Mouse (Mus musculus): ENCODE results near the gene Zfp526. TPM values are rescaled to one million over a fixed set of nuclear protein-coding genes. Genes with fewer than 3 reads are reported as not detected.

Gene Zfp526
- 3.5 and 3.8 TPM in 2 replicates for polyA plus RNA-seq (2014; fragmentation: Nextera tagmentation; extraction: Ambion mirVana)

- WGBS: under 1% methylated on average over 45 of the region's 45 CpGs
- Histone ChIP-seq H3K4me3 (ENCODE audit: low read depth, low read length) (peak within 1 kb of the TSS; percentile 55), H3K36me3 (ENCODE audit: control insufficient read depth, insufficient read depth, low read length) (peaks cover 7% of the 10 kb centered on the region; the same call in 1 of the 2 replicates), H3K9ac (ENCODE audit: low read length) (peak within 1 kb of the TSS; percentile 67), H3K27me3 (ENCODE audit: control insufficient read depth, insufficient read depth, low read length) (no peaks in the 10 kb centered on the region), H3K9me3 (ENCODE audit: control insufficient read depth, low read length) (no peaks in the 10 kb centered on the region), H3K4me2 (ENCODE audit: low read depth, low read length, severe bottlenecking) (peak within 1 kb of the TSS; percentile 92), H3K27ac (ENCODE audit: low read depth, low read length) (peak within 1 kb of the TSS; percentile 62), H3K4me1 (replicated peaks; ENCODE audit: control insufficient read depth, insufficient read depth, low read length) (peaks cover 17% of the 10 kb centered on the region)
- ATAC-seq (replicated peaks; ENCODE audit: low FRiP score): peak; percentile 94
- DNase-seq (ENCODE audit: low spot score): peak; percentile 98
These were observed at the start of gene Zfp526 for GRCm38 (mm10) chr7:25221102-25221883. Gene Zfp526, plus strand, starts transcription at chr7:25221425.

- Histone ChIP-seq H3K9me3 (ENCODE audit: control insufficient read depth, low read length) (no peaks in the 10 kb centered on the region), H3K9ac (ENCODE audit: low read length) (no peak overlapping the region), H3K4me2 (ENCODE audit: low read depth, low read length, severe bottlenecking) (no peak overlapping the region), H3K27me3 (ENCODE audit: control insufficient read depth, insufficient read depth, low read length) (peaks cover 6% of the 10 kb centered on the region; the same call in 1 of the 2 replicates), H3K27ac (ENCODE audit: low read depth, low read length) (no peak overlapping the region), H3K4me1 (replicated peaks; ENCODE audit: control insufficient read depth, insufficient read depth, low read length) (peaks cover 4% of the 10 kb centered on the region; the same call in 1 of the 2 replicates), H3K4me3 (ENCODE audit: low read depth, low read length) (no peak overlapping the region), H3K36me3 (ENCODE audit: control insufficient read depth, insufficient read depth, low read length) (no peaks in the 10 kb centered on the region)
- 59% methylated on average over 5 of the region's 5 CpGs for WGBS
- no peak for ATAC-seq (replicated peaks; ENCODE audit: low FRiP score)
- no peak for DNase-seq (ENCODE audit: low spot score)
These were observed 48.6 kb upstream of the Zfp526 start for GRCm38 (mm10) chr7:25172669-25173068.

GRCm38 (mm10) chr7:25174343-25174742, 46.9 kb upstream of the Zfp526 start:
- H3K9me3 ChIP-seq (ENCODE audit: control insufficient read depth, low read length): no peaks in the 10 kb centered on the region
- H3K4me1 ChIP-seq (replicated peaks; ENCODE audit: control insufficient read depth, insufficient read depth, low read length): peaks cover 4% of the 10 kb centered on the region; the same call in 1 of the 2 replicates
- ATAC-seq (replicated peaks; ENCODE audit: low FRiP score): no peak; the same call in 1 of the 2 replicates
- no peak overlapping the region for H3K9ac ChIP-seq (ENCODE audit: low read length)
- H3K27me3 ChIP-seq (ENCODE audit: control insufficient read depth, insufficient read depth, low read length): peaks cover 12% of the 10 kb centered on the region; the same call in 1 of the 2 replicates
- H3K36me3 ChIP-seq (ENCODE audit: control insufficient read depth, insufficient read depth, low read length): no peaks in the 10 kb centered on the region
- WGBS: 52% methylated on average over 11 of the region's 11 CpGs
- peak; percentile 60 for DNase-seq (ENCODE audit: low spot score)
- no peak overlapping the region for H3K4me3 ChIP-seq (ENCODE audit: low read depth, low read length)
- no peak overlapping the region for H3K4me2 ChIP-seq (ENCODE audit: low read depth, low read length, severe bottlenecking)
- 0 out of 2 replicates have a peak overlapping the region, but pooled peaks have one; percentile 4 for H3K27ac ChIP-seq (ENCODE audit: low read depth, low read length)

- H3K27ac ChIP-seq (ENCODE audit: low read depth, low read length): peak overlapping the region; percentile 92; the same call in 1 of the 2 replicates
- H3K4me3 ChIP-seq (ENCODE audit: low read depth, low read length): peak overlapping the region; percentile 53
- peak overlapping the region; percentile 73 for H3K9ac ChIP-seq (ENCODE audit: low read length)
- peaks cover 39% of the 10 kb centered on the region for H3K27me3 ChIP-seq (ENCODE audit: control insufficient read depth, insufficient read depth, low read length)
- WGBS: 0% methylated on average over 17 of the region's 17 CpGs
- peak overlapping the region; percentile 79 for H3K4me2 ChIP-seq (ENCODE audit: low read depth, low read length, severe bottlenecking)
- no peaks in the 10 kb centered on the region for H3K9me3 ChIP-seq (ENCODE audit: control insufficient read depth, low read length)
- peaks cover 1% of the 10 kb centered on the region; the same call in 1 of the 2 replicates for H3K4me1 ChIP-seq (replicated peaks; ENCODE audit: control insufficient read depth, insufficient read depth, low read length)
- DNase-seq (ENCODE audit: low spot score): no peak
- no peaks in the 10 kb centered on the region for H3K36me3 ChIP-seq (ENCODE audit: control insufficient read depth, insufficient read depth, low read length)
- no peak for ATAC-seq (replicated peaks; ENCODE audit: low FRiP score)
These were observed 42.9 kb upstream of the Zfp526 start for GRCm38 (mm10) chr7:25178317-25178716.

- Histone ChIP-seq H3K27ac (ENCODE audit: low read depth, low read length) (peak overlapping the region; percentile 92), H3K9me3 (ENCODE audit: control insufficient read depth, low read length) (no peaks in the 10 kb centered on the region), H3K4me3 (ENCODE audit: low read depth, low read length) (peak overlapping the region; percentile 53), H3K4me1 (replicated peaks; ENCODE audit: control insufficient read depth, insufficient read depth, low read length) (no peaks in the 10 kb centered on the region; the same call in 1 of the 2 replicates), H3K9ac (ENCODE audit: low read length) (peak overlapping the region; percentile 73), H3K36me3 (ENCODE audit: control insufficient read depth, insufficient read depth, low read length) (no peaks in the 10 kb centered on the region), H3K4me2 (ENCODE audit: low read depth, low read length, severe bottlenecking) (peak overlapping the region; percentile 79), H3K27me3 (ENCODE audit: control insufficient read depth, insufficient read depth, low read length) (peaks cover 39% of the 10 kb centered on the region)
- DNase-seq (ENCODE audit: low spot score) (peak; percentile 78), ATAC-seq (replicated peaks; ENCODE audit: low FRiP score) (peak; percentile 80)
- under 1% methylated on average over 50 of the region's 56 CpGs for WGBS
These were observed 42.2 kb upstream of the Zfp526 start for GRCm38 (mm10) chr7:25178787-25179605.

GRCm38 (mm10) chr7:25179606-25180161, 41.5 kb upstream of the Zfp526 start, which contains the start of gene Pou2f2:
Gene Pou2f2, minus strand, starts transcription at chr7:25179726.
- Histone ChIP-seq H3K36me3 (ENCODE audit: control insufficient read depth, insufficient read depth, low read length) (no peaks in the 10 kb centered on the region), H3K4me3 (ENCODE audit: low read depth, low read length) (peak within 1 kb of the TSS; percentile 53), H3K27me3 (ENCODE audit: control insufficient read depth, insufficient read depth, low read length) (peaks cover 39% of the 10 kb centered on the region), H3K9ac (ENCODE audit: low read length) (peak within 1 kb of the TSS; percentile 73), H3K4me1 (replicated peaks; ENCODE audit: control insufficient read depth, insufficient read depth, low read length) (no peaks in the 10 kb centered on the region; the same call in 1 of the 2 replicates), H3K9me3 (ENCODE audit: control insufficient read depth, low read length) (no peaks in the 10 kb centered on the region), H3K4me2 (ENCODE audit: low read depth, low read length, severe bottlenecking) (peak within 1 kb of the TSS; percentile 79), H3K27ac (ENCODE audit: low read depth, low read length) (peak within 1 kb of the TSS; percentile 92)
- ATAC-seq (replicated peaks; ENCODE audit: low FRiP score) (peak; percentile 91), DNase-seq (ENCODE audit: low spot score) (peak; percentile 94)
- 0% methylated on average over 37 of the region's 56 CpGs for WGBS

- 2% methylated on average over 6 of the region's 6 CpGs for whole genome bisulfite sequencing
- H3K36me3 ChIP-seq (ENCODE audit: control insufficient read depth, insufficient read depth, low read length): no peaks in the 10 kb centered on the region
- DNase-seq (ENCODE audit: low spot score): no peak
- no peak overlapping the region for H3K27ac ChIP-seq (ENCODE audit: low read depth, low read length)
- H3K9ac ChIP-seq (ENCODE audit: low read length): no peak overlapping the region
- no peaks in the 10 kb centered on the region; the same call in 1 of the 2 replicates for H3K4me1 ChIP-seq (replicated peaks; ENCODE audit: control insufficient read depth, insufficient read depth, low read length)
- H3K4me2 ChIP-seq (ENCODE audit: low read depth, low read length, severe bottlenecking): peak overlapping the region; percentile 79; the same call in 1 of the 2 replicates
- H3K4me3 ChIP-seq (ENCODE audit: low read depth, low read length): no peak overlapping the region
- no peak for ATAC-seq (replicated peaks; ENCODE audit: low FRiP score)
- H3K27me3 ChIP-seq (ENCODE audit: control insufficient read depth, insufficient read depth, low read length): peaks cover 39% of the 10 kb centered on the region
- no peaks in the 10 kb centered on the region for H3K9me3 ChIP-seq (ENCODE audit: control insufficient read depth, low read length)
These were observed 40.7 kb upstream of the Zfp526 start for GRCm38 (mm10) chr7:25180512-25180911.

GRCm38 (mm10) chr7:25181331-25181790, 39.9 kb upstream of the Zfp526 start:
- peaks cover 39% of the 10 kb centered on the region for H3K27me3 ChIP-seq (ENCODE audit: control insufficient read depth, insufficient read depth, low read length)
- 1% methylated on average over 15 of the region's 15 CpGs for WGBS
- no peaks in the 10 kb centered on the region for H3K9me3 ChIP-seq (ENCODE audit: control insufficient read depth, low read length)
- no peaks in the 10 kb centered on the region for H3K36me3 ChIP-seq (ENCODE audit: control insufficient read depth, insufficient read depth, low read length)
- H3K4me2 ChIP-seq (ENCODE audit: low read depth, low read length, severe bottlenecking): peak overlapping the region; percentile 26
- ATAC-seq (replicated peaks; ENCODE audit: low FRiP score) (no peak), DNase-seq (ENCODE audit: low spot score) (peak; percentile 70)
- H3K9ac ChIP-seq (ENCODE audit: low read length): no peak overlapping the region
- H3K27ac ChIP-seq (ENCODE audit: low read depth, low read length): no peak overlapping the region
- H3K4me3 ChIP-seq (ENCODE audit: low read depth, low read length): peak overlapping the region; percentile 5; the same call in 1 of the 2 replicates
- no peaks in the 10 kb centered on the region; the same call in 1 of the 2 replicates for H3K4me1 ChIP-seq (replicated peaks; ENCODE audit: control insufficient read depth, insufficient read depth, low read length)

Data from forebrain, embryonic 11.5 days (tissue).